Mouse (Mus musculus) adipocyte (in vitro differentiated cells): ENCODE measurements around the gene Pacsin1.

Experiments used
- DNase-seq: peaks from one replicate; pipeline ENCODE4 v3.0.0-alpha.2; 2016; ENCODE audit warnings: low spot score

Pacsin1 gene

DNA sequence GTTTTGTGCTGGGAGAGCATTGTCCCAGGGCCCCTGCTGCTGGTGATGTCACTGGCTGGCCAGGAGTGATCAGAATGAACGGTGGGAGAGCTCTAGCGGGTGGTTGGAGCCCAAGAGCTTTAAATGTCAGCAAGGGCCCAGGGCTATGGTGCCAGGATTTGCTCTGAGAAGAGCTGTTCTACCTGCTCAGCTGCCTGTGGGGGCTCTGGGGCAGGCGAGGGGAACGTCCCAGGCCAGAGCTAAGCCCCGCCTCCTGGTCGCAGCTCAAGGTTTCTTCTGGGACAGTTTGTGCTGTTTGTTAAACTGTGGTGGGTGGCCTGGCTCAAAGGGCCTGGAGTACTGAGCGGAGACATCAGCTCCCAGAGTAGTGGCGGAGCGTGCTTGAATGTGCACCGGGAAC is 70.1 kb downstream of the Pacsin1 start:
- no peak for DNase-seq

- no peak for DNase-seq
These were observed 71.2 kb downstream of the Pacsin1 start for GRCm38 (mm10) chr17:27726527-27726926.

DNA sequence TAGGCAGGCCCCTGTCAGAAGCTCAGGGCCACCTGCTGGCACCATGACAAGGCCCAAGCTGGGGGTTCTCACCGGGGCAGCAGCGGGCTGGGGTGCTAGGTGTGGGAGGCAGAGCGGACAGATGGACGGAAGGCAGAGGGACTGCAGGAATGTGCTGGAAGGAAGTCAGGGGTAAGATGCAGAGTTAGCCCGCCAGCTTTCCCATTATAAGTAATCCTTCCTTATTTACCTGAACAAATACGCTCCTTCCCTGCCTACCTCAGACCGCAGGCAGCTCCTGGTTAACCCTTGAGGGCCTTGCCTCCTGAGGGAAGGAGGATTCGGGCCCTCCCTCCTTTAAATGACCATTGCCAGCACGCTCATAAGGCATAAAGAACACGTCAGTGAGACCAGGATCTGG is 73.5 kb downstream of the Pacsin1 start, which contains the start of gene Spdef:
TSS of gene Spdef (minus strand) at position 186 of the 400 bp plus-strand sequence.
- DNase-seq: no peak

DNA sequence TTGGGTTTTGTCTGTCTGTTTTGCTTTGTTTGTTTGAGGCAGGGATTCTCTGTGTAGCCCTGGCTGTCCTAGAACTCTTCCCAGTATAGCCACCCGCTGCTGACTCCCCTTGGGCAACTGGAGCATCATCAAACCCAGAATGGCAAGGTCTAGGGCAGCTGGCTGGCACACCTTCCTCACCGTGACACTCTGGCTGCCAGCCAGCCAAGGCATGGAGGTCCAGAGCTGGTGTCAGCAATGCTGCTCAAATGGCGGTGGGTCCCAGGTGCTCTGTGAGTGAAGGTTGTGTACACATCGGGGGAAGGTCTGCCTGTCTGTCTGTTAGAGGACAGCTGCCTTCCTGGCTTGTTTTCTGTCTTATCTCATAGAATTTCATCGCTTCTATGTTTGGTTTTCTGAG is 76.8 kb downstream of the Pacsin1 start:
- DNase-seq: no peak

DNA sequence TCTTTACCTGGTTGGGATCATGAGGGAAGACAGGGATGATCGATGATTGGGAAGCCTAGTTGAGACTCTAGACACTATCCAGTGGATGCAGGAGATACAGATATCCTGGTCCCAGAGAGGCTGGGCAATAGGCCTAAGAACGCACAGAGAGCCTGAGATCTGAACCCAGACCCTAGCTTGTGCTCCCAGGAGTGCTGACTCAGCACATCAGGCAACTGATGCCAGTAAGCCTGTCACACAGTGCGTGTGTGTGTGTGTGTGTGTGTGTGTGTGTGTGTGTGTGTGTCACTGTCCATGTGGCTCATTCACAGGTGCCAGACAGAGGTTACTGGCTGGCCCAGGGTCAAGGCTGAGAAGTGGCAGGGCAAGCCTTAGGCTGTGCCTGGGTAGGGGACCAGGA is 77.4 kb downstream of the Pacsin1 start:
- DNase-seq: no peak

DNA sequence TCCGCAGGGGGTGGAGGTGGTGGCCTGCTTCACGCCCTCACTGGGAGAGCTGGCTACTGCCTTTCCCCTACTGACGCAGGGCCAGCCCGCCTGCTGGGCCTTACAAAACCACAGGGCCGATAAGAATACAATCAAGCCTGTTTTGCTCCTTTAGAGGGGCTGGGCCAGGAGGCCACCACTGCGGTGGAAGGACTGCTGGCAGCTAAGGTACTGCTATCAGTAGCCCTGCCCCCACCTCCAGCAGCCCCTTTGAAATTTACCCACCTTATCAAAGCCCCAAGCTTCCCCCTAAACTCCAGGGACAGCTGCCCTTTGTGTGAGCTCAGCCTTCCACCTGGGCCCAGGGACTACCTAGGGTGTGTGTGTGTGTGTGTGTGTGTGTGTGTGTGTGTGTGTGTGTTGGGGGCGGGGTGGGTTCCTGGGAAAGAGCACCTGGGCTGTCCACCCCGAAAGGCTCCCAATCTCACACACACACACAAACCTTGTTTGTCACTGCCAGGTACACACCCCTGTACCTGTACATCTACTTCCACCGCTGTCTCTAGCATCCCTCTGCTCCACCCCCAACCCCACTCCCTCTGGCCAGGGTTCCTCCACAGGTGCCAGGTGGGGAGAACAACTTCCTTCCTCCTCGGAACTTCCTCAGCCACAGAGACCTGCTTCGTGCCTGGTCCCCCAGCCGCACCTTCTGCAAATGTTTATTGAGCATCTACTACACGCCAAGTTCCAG is 79.2 kb downstream of the Pacsin1 start:
- no peak for DNase-seq

- no peak for DNase-seq
These were observed 85.7 kb downstream of the Pacsin1 start for GRCm38 (mm10) chr17:27740961-27741360.

DNA sequence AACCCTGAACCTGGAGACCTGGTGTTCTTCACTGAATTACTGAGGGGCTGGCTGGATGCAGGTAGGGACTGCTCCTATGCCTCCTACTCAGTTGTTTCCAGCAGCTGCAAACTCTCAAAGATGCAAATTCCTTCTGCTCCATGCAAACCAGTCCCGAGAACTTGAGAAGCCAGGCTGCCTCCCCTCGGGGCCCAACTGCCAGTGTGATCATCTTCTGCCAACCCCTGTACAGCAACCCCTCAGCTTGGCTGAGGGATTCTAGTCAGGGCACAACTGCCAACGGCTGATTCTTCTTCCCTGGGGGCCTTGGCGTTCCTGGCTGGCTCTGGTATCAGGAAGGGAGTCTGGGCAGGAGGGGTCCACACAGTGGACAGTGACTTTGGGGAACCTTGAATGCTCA is 91.1 kb downstream of the Pacsin1 start:
- DNase-seq: no peak

DNA sequence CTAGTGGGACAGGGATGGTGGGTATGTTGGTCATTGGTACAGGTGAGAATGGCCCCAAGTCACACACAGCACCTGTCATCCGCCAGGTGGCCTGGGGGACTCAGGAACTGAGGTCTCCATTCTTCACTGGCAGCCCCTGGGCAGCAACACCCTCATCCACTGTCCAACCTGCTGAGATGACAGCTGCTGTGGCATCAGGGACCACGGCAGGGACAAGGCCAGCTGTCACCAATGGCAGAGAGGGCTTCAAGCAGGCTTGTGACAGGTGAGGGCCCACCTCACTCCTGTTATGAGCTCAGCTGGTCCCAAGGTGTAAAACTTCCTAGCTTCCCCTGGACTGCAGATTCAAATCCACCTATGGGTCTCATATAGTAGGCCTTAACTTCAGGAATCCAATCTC is 92.8 kb downstream of the Pacsin1 start:
- no peak for DNase-seq

DNA sequence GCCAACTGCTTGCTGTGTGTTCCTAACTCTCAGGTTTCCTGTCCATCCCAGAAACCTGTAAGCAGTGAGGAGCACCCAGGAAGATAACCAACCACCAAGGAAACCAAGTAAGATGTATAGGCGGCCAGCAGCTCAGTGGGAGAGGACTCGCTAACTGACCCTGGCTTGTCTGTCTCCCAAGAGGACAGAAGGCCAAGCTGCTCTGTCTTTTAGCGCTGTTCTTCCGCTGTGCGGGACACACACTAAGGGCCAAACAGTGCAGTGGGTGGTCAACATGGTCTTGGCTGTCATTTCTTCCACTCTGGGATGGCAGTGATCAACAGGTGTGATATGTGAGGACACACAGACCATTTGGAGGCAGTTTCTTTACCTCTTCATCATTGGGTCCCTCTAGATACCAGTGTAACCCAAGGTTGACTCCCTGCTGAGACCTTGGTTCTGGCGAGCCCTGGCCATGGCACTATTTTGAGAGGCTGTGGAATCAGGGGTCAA is 95.2 kb downstream of the Pacsin1 start:
- no peak for DNase-seq

DNA sequence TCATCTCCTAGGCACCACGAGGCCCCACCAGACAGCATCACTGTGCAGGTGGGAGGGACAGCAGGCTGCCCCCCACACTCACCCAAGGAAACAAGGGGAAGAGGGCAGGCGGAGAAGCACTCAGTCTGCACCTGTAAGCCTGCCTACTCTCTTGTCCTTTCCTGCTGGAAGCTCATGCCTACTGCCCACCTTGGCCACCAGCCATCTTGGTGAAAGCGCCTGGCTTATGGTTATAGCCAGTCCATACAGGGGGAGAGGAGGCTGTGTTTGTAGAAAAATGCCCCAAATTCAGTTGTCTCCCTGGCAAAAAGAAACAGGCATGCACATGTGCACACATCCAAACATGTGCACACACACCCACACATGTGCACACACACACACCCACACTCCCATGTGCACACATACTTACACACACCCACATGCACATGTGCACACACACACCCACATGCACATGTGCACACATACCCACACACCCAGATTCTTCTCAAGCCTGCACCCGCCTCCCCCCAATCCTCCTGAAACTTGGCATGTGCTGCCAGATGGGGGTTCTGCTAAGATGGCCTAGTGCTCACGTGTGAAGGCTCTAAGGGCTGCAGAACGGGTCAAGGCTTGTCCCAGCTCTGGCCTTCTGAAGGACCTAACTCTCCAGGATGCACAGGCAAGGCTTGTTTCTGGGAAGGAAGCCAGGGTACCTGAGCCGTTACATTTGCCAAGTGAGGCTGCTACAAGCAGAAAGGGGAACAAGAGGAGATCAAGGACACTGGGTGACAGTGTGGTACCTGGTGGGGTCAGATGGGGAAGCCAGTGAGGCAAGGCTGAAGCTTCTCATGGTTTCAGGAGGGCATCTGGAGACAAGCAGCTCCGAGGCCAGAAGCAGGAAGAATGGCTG is 96.2 kb downstream of the Pacsin1 start:
- DNase-seq: no peak

- no peak for DNase-seq
These were observed 104.9 kb downstream of the Pacsin1 start for GRCm38 (mm10) chr17:27760169-27760568.
